ENCODE assay signal across 8 mouse cellular contexts in genomic region chr4:100096596-100097181, GRCm38 (mm10). TPM values are rescaled to one million over a fixed set of nuclear protein-coding genes. Genes with fewer than 3 reads are reported as not detected.
DNase-seq lines count a peak whose midpoint lies in the region; ATAC-seq lines count a peak whose summit lies in the region.

No protein-coding gene starts in this region.

- H3K9me3 ChIP-seq in heart, embryonic 12.5 days (replicated peaks) = no peaks in the 10 kb centered on the region
- H3K9me3 ChIP-seq in kidney, embryonic 16.5 days (ENCODE audit: low read length) = no peaks in the 10 kb centered on the region
- H3K9me3 ChIP-seq in midbrain, embryonic 10.5 days (replicated peaks) = no peaks in the 10 kb centered on the region

- peak overlapping the region; percentile 69; the same call in 1 of the 2 replicates for H3K27ac ChIP-seq in heart, embryonic 12.5 days (ENCODE audit: poor library complexity, severe bottlenecking)
- peak overlapping the region; percentile 91 for H3K27ac ChIP-seq in kidney, embryonic 16.5 days (ENCODE audit: low read length)
- peak overlapping the region; percentile 86 for H3K27ac ChIP-seq in midbrain, embryonic 10.5 days (replicated peaks)

- H3K4me3 ChIP-seq in heart, embryonic 12.5 days = peak overlapping the region; percentile 68
- H3K4me3 ChIP-seq in kidney, embryonic 16.5 days (ENCODE audit: low read length) = peak overlapping the region; percentile 67
- peak overlapping the region; percentile 77 for H3K4me3 ChIP-seq in midbrain, embryonic 10.5 days

- WGBS in heart, embryonic 12.5 days = under 1% methylated on average over 21 of the region's 21 CpGs
- WGBS in kidney, embryonic 16.5 days = 4% methylated on average over 21 of the region's 21 CpGs
- under 1% methylated on average over 21 of the region's 21 CpGs for WGBS in midbrain, embryonic 10.5 days

- H3K9ac ChIP-seq in heart, embryonic 12.5 days = peak overlapping the region; percentile 74
- H3K9ac ChIP-seq in kidney, embryonic 16.5 days (replicated peaks; ENCODE audit: low read length) = peak overlapping the region; percentile 85

- no peaks in the 10 kb centered on the region for H3K36me3 ChIP-seq in heart, embryonic 12.5 days
- H3K36me3 ChIP-seq in kidney, embryonic 16.5 days (ENCODE audit: insufficient read depth, low read length) = no peaks in the 10 kb centered on the region
- no peaks in the 10 kb centered on the region for H3K36me3 ChIP-seq in midbrain, embryonic 10.5 days

- peaks cover 18% of the 10 kb centered on the region for H3K4me1 ChIP-seq in heart, embryonic 12.5 days (replicated peaks)
- peaks cover 19% of the 10 kb centered on the region for H3K4me1 ChIP-seq in kidney, embryonic 16.5 days (ENCODE audit: insufficient read depth, low read length)
- H3K4me1 ChIP-seq in midbrain, embryonic 10.5 days = peaks cover 34% of the 10 kb centered on the region

- H3K4me2 ChIP-seq in heart, embryonic 12.5 days = peak overlapping the region; percentile 77
- H3K4me2 ChIP-seq in kidney, embryonic 16.5 days (replicated peaks; ENCODE audit: low read depth, low read length) = peak overlapping the region; percentile 70

- DNase-seq in ovary, postnatal 14 days (ENCODE audit: low spot score) = peak; percentile 17
- DNase-seq in ovary, postnatal 10 days (ENCODE audit: low spot score) = no peak
- peak; percentile 57 for DNase-seq in cerebellum, adult 9-10 months
- DNase-seq in midbrain, embryonic 10.5 days (ENCODE audit: low spot score) = peak; percentile 56
- no peak for DNase-seq in layer of hippocampus, adult 8-10 months (ENCODE audit: low spot score in 2 of 2)

- ATAC-seq in heart, embryonic 12.5 days (ENCODE audit: insufficient number of reproducible peaks, low FRiP score) = peak; percentile 10; the same call in 1 of the 2 replicates
- peak; percentile 16; the same call in 1 of the 2 replicates for ATAC-seq in kidney, embryonic 16.5 days (ENCODE audit: low FRiP score, low TSS enrichment)
- ATAC-seq in activated CD4-positive, CD25-positive, alpha-beta regulatory T cell, adult 4 months = no peak

- peaks cover 19% of the 10 kb centered on the region for H3K27me3 ChIP-seq in heart, embryonic 12.5 days (replicated peaks)
- no peaks in the 10 kb centered on the region for H3K27me3 ChIP-seq in kidney, embryonic 16.5 days (ENCODE audit: insufficient read depth, low read length)
- H3K27me3 ChIP-seq in midbrain, embryonic 10.5 days (ENCODE audit: low read depth, poor library complexity, severe bottlenecking) = peaks cover 44% of the 10 kb centered on the region

RNA-seq across cellular contexts. Expression of gene Ror1, which starts 1.1 kb away (rescaled TPM):
- 13.9 and 15.0 TPM in 2 replicates for polyA plus RNA-seq in heart, embryonic 12.5 days (2016; fragmentation: Nextera tagmentation; extraction: Ambion mirVana)
- polyA plus RNA-seq in kidney, embryonic 16.5 days (2015; fragmentation: Nextera tagmentation; extraction: Ambion mirVana) = 9.2 and 9.3 TPM in 2 replicates
- 5.0 and 5.9 TPM in 2 replicates for polyA plus RNA-seq in midbrain, embryonic 10.5 days (2016; fragmentation: Nextera tagmentation; extraction: Ambion mirVana)
- not detected for polyA plus RNA-seq in activated CD4-positive, CD25-positive, alpha-beta regulatory T cell, adult 4 months (2017; shearing (Covaris generic))
- 1 to 10 TPM; 4.3 to 5.6 (median 5.1) TPM for total RNA-seq in layer of hippocampus, adult 8-10 months (2022)

Comparison
In these comparisons a context has a peak if more than half of its experiments do, and no peak if none do; other contexts are left out.
1. DNase-seq: peak in ovary, postnatal 14 days (single experiment), cerebellum, adult 9-10 months (single experiment) and midbrain, embryonic 10.5 days (single experiment); none in ovary, postnatal 10 days (single experiment) and layer of hippocampus, adult 8-10 months (0 of 2).
2. Peak in every context shown above with its lines, with median percentiles within 50 percentile points of each other: H3K27ac ChIP-seq and H3K4me3 ChIP-seq.